ENCODE assay signal across 11 mouse cellular contexts in the genomic region with DNA sequence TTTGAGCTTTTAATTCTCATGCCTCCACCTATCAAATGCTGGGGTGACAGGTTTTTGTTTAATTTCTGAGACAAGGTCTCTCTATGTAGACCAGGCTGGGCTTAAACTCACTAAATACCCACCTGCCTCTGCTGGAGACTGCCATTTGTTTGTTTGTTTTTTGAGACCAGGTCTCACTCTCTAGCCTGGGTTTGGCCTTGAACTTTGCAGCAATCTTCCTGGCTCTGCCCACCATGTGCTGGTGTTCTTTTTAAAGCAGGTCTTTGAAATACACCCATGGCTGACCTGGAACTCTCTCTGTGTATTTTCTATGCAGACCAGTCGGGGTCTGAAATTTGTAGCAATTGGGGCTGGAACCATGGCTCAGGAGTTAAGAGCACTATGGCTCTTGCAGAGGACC.
"Had no signal": no experiment of that assay in that cellular context is flagged by ENCODE, and none has a peak within 500 bp of the region (broad histone marks: within the 10 kb centered on the region; RNA-seq: fewer than 3 reads in every experiment).

No protein-coding gene starts in this region.

- H3K4me3 ChIP-seq: megakaryocyte, embryonic 14.5 days had no signal

- H3K9ac ChIP-seq: limb, embryonic 13.5 days; liver, embryonic 12.5 days; lung, embryonic 15.5 days had no signal

- DNase-seq: kidney, adult 8-10 months; kidney, postnatal 36 days; left cerebral cortex, postnatal 4 days; lung, postnatal 14 days had no signal

- ATAC-seq: intestine, postnatal 0 days; liver, embryonic 12.5 days had no signal

- H3K9me3 ChIP-seq: liver, embryonic 12.5 days; lung, embryonic 15.5 days; megakaryocyte, embryonic 14.5 days had no signal

- H3K27ac ChIP-seq: limb, embryonic 13.5 days; liver, embryonic 12.5 days; lung, embryonic 15.5 days; macrophage; stomach, postnatal 0 days had no signal
